Mouse (Mus musculus): ENCODE results near the gene Limk2.

GRCm38 (mm10) chr11:3330566-3330965 is 78.4 kb downstream of the Limk2 start:
- TF ChIP-seq GATA1 (IDR thresholded peaks at IDR 0.05; ENCODE audit: borderline replicate concordance, low read length) (no peak), CTCF (IDR thresholded peaks at IDR 0.05; ENCODE audit: low read depth, low read length) (no peak), POLR2AphosphoS5 (IDR thresholded peaks at IDR 0.05; ENCODE audit: insufficient replicate concordance, low read depth, low read length) (no peak), TAL1 (conservative IDR thresholded peaks at IDR 0.05; ENCODE audit: low read depth, low read length) (no peak)

Data from G1E (cell line).